Mouse (Mus musculus): ENCODE measurements at regions not wholly inside any gene's neighbourhood (a gene's known extent, or its start where the extent isn't known, plus 50 kb on each side); places are given as distances from the start of the nearest gene placed in this dataset.

DNA sequence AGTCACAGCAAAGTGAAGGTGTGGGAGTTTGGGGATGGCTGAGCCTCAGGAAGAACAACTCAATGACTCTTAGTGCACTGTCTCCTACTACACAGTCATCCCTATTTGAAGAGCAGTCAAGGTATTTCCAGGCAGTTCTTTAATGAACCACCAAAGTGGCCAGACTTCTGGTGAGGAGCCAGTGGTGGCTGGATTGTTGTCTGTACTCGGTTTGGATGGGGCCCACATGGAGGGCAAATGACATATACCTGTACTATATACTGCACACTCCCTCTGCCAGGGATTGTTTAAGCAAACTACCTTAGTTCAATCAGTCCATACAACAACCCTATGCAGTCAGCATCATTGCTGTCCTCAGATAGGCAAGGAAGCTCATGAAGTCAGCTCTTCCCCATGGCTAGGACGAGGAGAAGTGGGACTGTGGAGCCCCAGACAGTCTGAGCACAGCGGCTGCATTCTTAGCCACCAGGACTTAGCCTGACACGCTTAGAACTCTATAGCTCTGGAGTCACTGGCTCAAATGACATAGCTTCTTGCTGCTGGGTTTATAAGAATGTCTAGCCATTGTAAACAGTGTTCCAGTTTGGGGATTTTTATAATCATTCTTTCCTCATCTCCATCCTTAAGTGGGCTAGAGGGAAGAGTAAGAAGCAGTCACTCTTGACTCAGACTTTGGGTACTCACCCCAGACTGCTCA is 72.8 kb upstream of the Boc start:
- TF ChIP-seq ZC3H11A (IDR thresholded peaks at IDR 0.05; ENCODE audit: borderline replicate concordance, low read depth, low read length) (no peak), ZNF384 (IDR thresholded peaks at IDR 0.05; ENCODE audit: low read depth, low read length) (no peak), MAFK (IDR thresholded peaks at IDR 0.05; ENCODE audit: insufficient read depth, low read depth, low read length) (no peak), CHD2 (IDR thresholded peaks at IDR 0.05; ENCODE audit: low read depth, low read length) (no peak)
